Mouse (Mus musculus): Measurements from ENCODE around the gene Slc17a7. TPM values are rescaled to one million over a fixed set of nuclear protein-coding genes. Genes with fewer than 3 reads are reported as not detected.

Gene Slc17a7
- total RNA-seq, 2 experiments from 2014 or later, result 0.31 to 0.36 TPM

GRCm38 (mm10) chr7:45175398-45175797 is 11.6 kb downstream of the Slc17a7 start:
- no peak for TF ChIP-seq CTCF (IDR thresholded peaks at IDR 0.05)
- Histone ChIP-seq H3K27ac (no peak overlapping the region), H3K4me3 (no peak overlapping the region)
- no peak for DNase-seq
- intact Hi-C loops (cut with DNase I), result no loop called here

DNA sequence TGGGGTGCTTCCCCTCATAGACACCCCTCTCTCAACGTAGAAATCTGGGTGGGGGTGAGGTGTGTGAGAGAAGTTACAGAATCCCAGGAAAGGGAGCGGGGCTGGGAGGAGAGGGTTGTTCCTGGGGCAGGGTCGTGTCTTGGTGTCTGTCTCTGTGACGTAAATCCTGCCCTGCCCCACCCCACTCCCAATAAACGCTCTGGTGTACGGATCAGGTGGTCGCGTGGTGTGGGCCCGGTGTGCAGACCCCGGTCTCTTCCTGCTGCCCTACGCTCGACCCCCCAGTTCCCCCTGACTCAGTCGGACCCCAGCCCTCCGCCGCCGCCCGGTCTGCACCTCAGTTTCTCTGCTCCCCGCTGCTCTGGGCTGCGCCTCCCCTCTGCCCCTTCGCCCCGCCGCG is 12.2 kb downstream of the Slc17a7 start:
- TF ChIP-seq CTCF (IDR thresholded peaks at IDR 0.05), result no peak
- intact Hi-C loops (cut with DNase I), result no loop called here

DNA sequence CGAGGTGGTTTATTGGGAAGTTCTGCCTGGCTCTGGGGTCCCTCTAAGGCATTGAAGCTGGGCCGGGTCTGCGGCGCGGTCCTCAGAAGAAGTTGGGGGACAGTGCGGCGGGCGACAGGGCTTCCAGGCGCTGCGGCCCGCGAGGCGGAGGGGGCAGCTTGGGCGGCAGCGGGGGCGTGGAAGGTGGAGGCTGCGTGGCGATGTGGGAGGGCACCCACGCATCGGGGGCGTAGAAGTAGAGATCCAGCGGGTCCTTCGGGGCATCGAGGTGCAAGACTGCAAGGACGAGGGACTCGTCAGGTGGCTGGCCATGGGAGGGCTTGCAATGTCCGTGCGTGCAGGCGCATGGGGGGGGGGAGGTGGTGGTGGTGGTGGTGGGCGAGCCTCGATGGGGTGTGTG is 12.6 kb downstream of the Slc17a7 start:
- Histone ChIP-seq H3K27ac (no peak overlapping the region), H3K4me3 (peak overlapping the region; percentile 35)
- TF ChIP-seq CTCF (IDR thresholded peaks at IDR 0.05), result no peak
- no peak for DNase-seq
- intact Hi-C loops (cut with DNase I), result no loop called here

More for the DNA sequence above, 12.2 kb downstream of the Slc17a7 start:
- DNase-seq, result no peak
- Histone ChIP-seq H3K4me3 (peak overlapping the region; percentile 35), H3K27ac (no peak overlapping the region)

GRCm38 (mm10) chr7:45178550-45178949 is 14.8 kb downstream of the Slc17a7 start:
- no peak for DNase-seq
- intact Hi-C loops (cut with DNase I), result no loop called here
- Histone ChIP-seq H3K4me3 (no peak overlapping the region), H3K27ac (no peak overlapping the region)
- no peak for TF ChIP-seq CTCF (IDR thresholded peaks at IDR 0.05)

GRCm38 (mm10) chr7:45179469-45179868 is 15.7 kb downstream of the Slc17a7 start, which contains the start of gene Gfy:
Gene Gfy, minus strand, starts transcription at chr7:45179569.
- no peak for TF ChIP-seq CTCF (IDR thresholded peaks at IDR 0.05)
- Histone ChIP-seq H3K4me3 (no peak within 1 kb of the TSS), H3K27ac (no peak within 1 kb of the TSS)
- no peak for DNase-seq
- intact Hi-C loops (cut with DNase I), result no loop called here

GRCm38 (mm10) chr7:45180896-45181477 is 17.2 kb downstream of the Slc17a7 start, which contains the start of gene Pth2:
Gene Pth2, plus strand, starts transcription at chr7:45180995.
- Histone ChIP-seq H3K4me3 (peak within 1 kb of the TSS; percentile 69), H3K27ac (no peak within 1 kb of the TSS)
- intact Hi-C loops (cut with DNase I), result no loop called here
- no peak for TF ChIP-seq CTCF (IDR thresholded peaks at IDR 0.05)
- DNase-seq, result no peak

- peak overlapping the region; percentile 69 for H3K4me3 ChIP-seq
These were observed 17.8 kb downstream of the Slc17a7 start for GRCm38 (mm10) chr7:45181540-45181939.

DNA sequence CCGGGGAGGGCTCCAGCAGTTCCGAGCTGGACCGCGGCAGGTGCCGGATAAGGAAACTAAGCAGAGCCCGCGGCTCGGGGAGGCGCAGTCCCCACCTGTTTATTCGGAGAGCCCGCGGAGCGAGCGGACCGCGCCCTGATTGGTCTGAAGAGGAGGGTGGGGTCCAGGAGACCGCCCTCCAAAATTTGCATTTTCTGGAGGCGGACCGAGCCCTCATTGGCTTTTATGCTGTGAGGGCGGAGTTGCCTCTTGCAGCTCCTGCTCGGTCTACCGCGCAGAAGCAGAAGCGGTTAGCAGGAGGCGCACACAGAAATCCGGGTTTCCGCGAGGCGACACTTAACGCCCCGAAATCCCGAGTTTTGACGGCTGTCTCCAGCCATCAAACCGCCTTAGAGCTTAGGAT is 18.5 kb downstream of the Slc17a7 start:
- DNase-seq, result peak; percentile 93
- Histone ChIP-seq H3K4me3 (peak overlapping the region; percentile 69), H3K27ac (peak overlapping the region; percentile 93)
- intact Hi-C loops (cut with DNase I), result no loop called here
- no peak for TF ChIP-seq CTCF (IDR thresholded peaks at IDR 0.05)

More at GRCm38 (mm10) chr7:45181540-45181939, 17.8 kb downstream of the Slc17a7 start:
- DNase-seq, result peak; percentile 64
- TF ChIP-seq CTCF (IDR thresholded peaks at IDR 0.05), result peak; percentile 20; the same call in 1 of the 2 replicates
- H3K27ac ChIP-seq, result no peak overlapping the region
- intact Hi-C loops (cut with DNase I), result no loop called here

DNA sequence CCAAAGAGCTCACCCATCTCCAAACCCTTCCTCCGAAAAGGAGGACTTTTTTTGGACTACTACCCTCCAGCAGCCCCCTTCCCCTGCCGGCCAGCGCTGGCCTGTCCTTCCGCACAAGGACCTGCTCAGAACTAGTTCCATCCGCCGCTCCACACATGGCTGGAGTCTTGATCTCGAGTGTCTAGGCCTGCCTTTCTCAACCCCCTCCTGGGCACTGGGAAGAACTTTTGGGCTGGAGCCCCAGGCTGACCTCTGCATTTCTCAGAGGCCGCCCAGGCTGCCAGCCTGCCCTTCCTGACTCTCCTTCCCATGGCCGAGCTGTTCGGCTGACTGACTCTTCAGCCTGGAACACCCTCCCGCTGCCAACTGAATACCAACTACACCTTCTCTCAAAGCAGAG is 18.9 kb downstream of the Slc17a7 start:
- H3K27ac ChIP-seq, result peak overlapping the region; percentile 93
- intact Hi-C loops (cut with DNase I), result no loop called here
- TF ChIP-seq CTCF (IDR thresholded peaks at IDR 0.05), result 0 out of 2 replicates have a peak, but pooled peaks have one; percentile 11
- peak; percentile 71 for DNase-seq
- peak overlapping the region; percentile 69 for H3K4me3 ChIP-seq

GRCm38 (mm10) chr7:45183672-45184071 is 19.9 kb downstream of the Slc17a7 start:
- Histone ChIP-seq H3K4me3 (no peak overlapping the region), H3K27ac (no peak overlapping the region)
- DNase-seq, result no peak
- intact Hi-C loops (cut with DNase I), result no loop called here
- TF ChIP-seq CTCF (IDR thresholded peaks at IDR 0.05), result no peak

DNA sequence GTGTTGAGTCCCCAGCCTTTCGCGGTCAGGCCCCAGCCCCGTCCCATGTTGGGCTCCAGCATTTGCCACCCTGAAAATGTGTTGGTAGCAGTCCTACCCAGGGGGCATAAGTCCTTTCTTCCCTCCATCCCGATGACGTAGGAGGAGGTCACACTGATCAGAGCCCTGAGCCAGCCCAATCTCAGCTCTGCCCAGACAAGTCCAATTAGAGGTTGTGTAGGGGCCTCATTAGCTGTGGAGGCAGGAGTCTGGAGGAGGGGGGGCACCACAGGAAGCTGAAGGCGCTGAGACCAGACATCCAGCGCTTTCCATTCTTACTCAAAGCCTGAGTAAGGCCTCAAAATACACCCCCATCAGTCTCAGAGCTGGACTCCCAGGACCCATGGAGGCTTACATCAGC is 22.2 kb downstream of the Slc17a7 start:
- H3K27ac ChIP-seq, result no peak overlapping the region
- no peak for DNase-seq
- intact Hi-C loops (cut with DNase I), result no loop called here
- no peak overlapping the region for H3K4me3 ChIP-seq
- TF ChIP-seq CTCF (IDR thresholded peaks at IDR 0.05), result no peak

DNA sequence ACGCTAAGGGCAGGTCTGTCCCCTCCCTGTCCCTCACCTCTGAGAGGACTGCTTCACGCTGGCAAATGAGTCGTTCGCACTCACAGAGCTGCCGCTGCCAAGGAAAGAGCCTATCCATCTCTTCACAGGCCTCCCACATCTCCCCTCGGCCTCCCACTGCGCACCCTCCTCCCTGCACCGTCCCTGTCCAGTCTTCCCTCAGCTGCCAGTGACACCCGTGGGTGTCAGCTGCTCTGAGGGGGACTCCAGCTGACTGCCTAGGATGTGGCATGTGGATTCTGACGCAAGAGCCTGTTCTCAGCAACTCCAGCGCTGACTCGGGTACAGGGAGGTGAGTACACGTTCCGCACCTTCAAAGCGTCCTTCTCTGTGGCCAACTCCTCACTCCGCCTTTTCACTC is 25.9 kb downstream of the Slc17a7 start:
- no peak for DNase-seq
- H3K4me3 ChIP-seq, result no peak overlapping the region
- intact Hi-C loops (cut with DNase I), result no loop called here
- no peak overlapping the region for H3K27ac ChIP-seq
- TF ChIP-seq CTCF (IDR thresholded peaks at IDR 0.05), result no peak

DNA sequence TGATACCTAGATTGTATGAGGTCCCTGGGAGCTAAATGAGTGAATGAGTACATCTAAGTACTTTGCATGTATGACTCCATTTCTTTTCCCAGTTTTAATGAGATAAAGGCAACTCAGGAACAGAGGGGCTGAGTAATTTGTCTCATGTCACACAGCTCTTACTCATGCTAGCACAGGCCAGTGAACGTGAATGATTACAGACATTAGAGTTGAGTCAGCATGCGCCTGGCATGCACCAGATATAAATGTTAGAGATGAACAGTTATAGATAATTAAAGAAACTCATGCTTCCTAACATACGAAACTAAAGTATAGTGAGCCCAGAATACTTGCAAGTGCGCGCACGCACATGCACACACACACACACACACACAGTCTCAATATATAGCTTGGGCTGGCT is 26.4 kb downstream of the Slc17a7 start:
- intact Hi-C loops (cut with DNase I), result no loop called here
- no peak for TF ChIP-seq CTCF (IDR thresholded peaks at IDR 0.05)
- no peak for DNase-seq
- H3K27ac ChIP-seq, result no peak overlapping the region
- H3K4me3 ChIP-seq, result no peak overlapping the region

DNA sequence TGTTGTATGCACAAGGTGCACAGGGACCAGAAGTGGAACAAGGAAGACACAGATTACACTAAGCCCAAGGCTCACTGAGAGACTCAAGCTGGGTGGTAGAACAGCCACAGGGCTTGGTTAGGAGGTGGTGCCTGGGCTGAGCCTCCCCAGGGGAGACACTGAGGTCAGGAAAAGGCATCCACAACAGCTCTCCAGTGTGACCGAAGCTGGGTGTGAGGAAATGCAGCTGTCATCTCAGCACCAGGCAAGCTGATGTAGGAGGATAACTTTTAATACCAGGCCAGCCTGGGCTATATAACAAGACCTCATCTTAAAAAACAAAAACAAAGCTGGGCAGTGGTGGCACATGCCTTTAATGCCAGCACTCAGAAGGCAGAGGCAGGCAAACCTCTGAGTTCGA is 27.4 kb downstream of the Slc17a7 start:
- no peak for DNase-seq
- TF ChIP-seq CTCF (IDR thresholded peaks at IDR 0.05), result no peak
- H3K27ac ChIP-seq, result peak overlapping the region; percentile 79
- intact Hi-C loops (cut with DNase I), result no loop called here
- no peak overlapping the region for H3K4me3 ChIP-seq
